ENCODE assay signal across 10 mouse cellular contexts in genomic region chr9:44072599-44072915, GRCm38 (mm10). TPM values are rescaled to one million over a fixed set of nuclear protein-coding genes. Genes with fewer than 3 reads are reported as not detected.
DNase-seq lines count a peak whose midpoint lies in the region; TF ChIP-seq lines count a peak whose summit lies in the region.
"Had no signal": no experiment of that assay in that cellular context is flagged by ENCODE, and none has a peak within 500 bp of the region (broad histone marks: within the 10 kb centered on the region; RNA-seq: fewer than 3 reads in every experiment).

No protein-coding gene starts in this region.

- DNase-seq in layer of hippocampus, adult 2 months (ENCODE audit: low spot score in 2 of 2), result peak in 1 of 2 experiments; percentile 57
- no peak for DNase-seq in layer of hippocampus, postnatal 10 days (ENCODE audit: low spot score in 2 of 2)
- DNase-seq in cerebellum, adult 9-10 months, result peak; percentile 52
- DNase-seq in heart, adult 2 months, result peak; percentile 65 to 77
- peak; percentile 70 for DNase-seq in layer of hippocampus, adult 9-11 months
- no peak for DNase-seq in ovary, postnatal 14 days (ENCODE audit: low spot score)
- no peak for DNase-seq in right cerebral cortex, postnatal 14 days
- DNase-seq in lung, adult 2 months, result no peak

- peak overlapping the region; percentile 20 for H3K9ac ChIP-seq in heart, adult 2 months (ENCODE audit: low read depth, low read length)

- intact Hi-C loops in heart, adult 2 months (cut with DNase I), result loop anchor here (5.0 kb wide), 1 partner anchor 35 kb away; the partner anchor contains the start of gene C1qtnf5

- 0 out of 2 replicates have a peak, but pooled peaks have one; percentile 51 for TF ChIP-seq EP300 in heart, adult 2 months (IDR thresholded peaks at IDR 0.05; ENCODE audit: insufficient read depth, low read depth, low read length)

- TF ChIP-seq POLR2A in heart, adult 2 months (IDR thresholded peaks at IDR 0.05; ENCODE audit: insufficient read depth, low read depth, low read length), result no peak; the same call in 1 of the 2 replicates
- no peak for TF ChIP-seq POLR2A in lung, adult 2 months (IDR thresholded peaks at IDR 0.05; ENCODE audit: borderline replicate concordance, extremely low read depth, low read depth, low read length)

- H3K27me3 ChIP-seq in heart, adult 2 months (ENCODE audit: control insufficient read depth, insufficient read depth, low read length), result no peaks in the 10 kb centered on the region

- peak overlapping the region; percentile 93 for H3K27ac ChIP-seq in layer of hippocampus, adult 2 months
- H3K27ac ChIP-seq in heart, adult 2 months, result peak overlapping the region; percentile 80

- peaks cover 2% of the 10 kb centered on the region; the same call in 1 of the 2 replicates for H3K36me3 ChIP-seq in heart, adult 2 months (ENCODE audit: control insufficient read depth, insufficient read depth, low read length)

- no peaks in the 10 kb centered on the region for H3K79me2 ChIP-seq in heart, adult 2 months (replicated peaks; ENCODE audit: control insufficient read depth, insufficient read depth, low read length)

- H3K4me1 ChIP-seq in heart, adult 2 months (ENCODE audit: control insufficient read depth, insufficient read depth, low read length), result peaks cover 4% of the 10 kb centered on the region; the same call in 1 of the 2 replicates
- no peaks in the 10 kb centered on the region for H3K4me1 ChIP-seq in lung, adult 2 months (ENCODE audit: control insufficient read depth, insufficient read depth, low read length)

- no peak for TF ChIP-seq CTCF in layer of hippocampus, adult 2 months (conservative IDR thresholded peaks at IDR 0.05)
- TF ChIP-seq CTCF in heart, adult 2 months (IDR thresholded peaks at IDR 0.05), result no peak
- TF ChIP-seq CTCF in lung, adult 2 months (IDR thresholded peaks at IDR 0.05; ENCODE audit: insufficient read depth, low read length), result no peak

- peak overlapping the region; percentile 42 for H3K4me3 ChIP-seq in layer of hippocampus, adult 2 months
- peak overlapping the region; percentile 4; the same call in 1 of the 2 replicates for H3K4me3 ChIP-seq in heart, adult 2 months
- H3K4me3 ChIP-seq in lung, adult 2 months (replicated peaks; ENCODE audit: extremely low read depth, low read depth, low read length), result no peak overlapping the region

- 21% methylated on average over 4 of the region's 4 CpGs for WGBS in heart, adult 2 months
- WGBS in lung, adult 2 months, result 41% methylated on average over 4 of the region's 4 CpGs

RNA-seq across cellular contexts. Expression of gene Usp2, which starts 5.7 kb away (rescaled TPM):
- total RNA-seq in layer of hippocampus, adult 2 months (2021), result 10 to 100 TPM; 79.2 to 82.4 TPM
- total RNA-seq in layer of hippocampus, postnatal 10 days (2021), result 10 to 100 TPM; 41.7 to 47.2 TPM
- 100 to 1,000 TPM in 1 of 2 experiments, 10 to 100 TPM in 1; 75.8 to 206 TPM for total RNA-seq in heart, adult 2 months (2021)
- 62.8 and 73.8 TPM in 2 replicates for polyA plus RNA-seq in heart, adult 2 months (2012; rRNA removed)
- 5.7 and 9.2 TPM in 2 replicates for polyA plus RNA-seq in lung, adult 2 months (2012; rRNA removed)

RNA-seq across cellular contexts. Expression of gene Mfrp, which starts 29.0 kb away (rescaled TPM):
- 1 to 10 TPM in 1 of 2 experiments, not detected in 1; 1.3 TPM for total RNA-seq in layer of hippocampus, adult 2 months (2021)
- 1 to 10 TPM in 1 of 2 experiments, not detected in 1; 2.4 TPM for total RNA-seq in layer of hippocampus, postnatal 10 days (2021)
- under 1 TPM in 1 of 2 experiments, not detected in 1; 0.05 TPM for total RNA-seq in heart, adult 2 months (2021)
- polyA plus RNA-seq in heart, adult 2 months (2012; rRNA removed), result 0.04 and 0.12 TPM in 2 replicates
- polyA plus RNA-seq in lung, adult 2 months (2012; rRNA removed), result 0.25 and 0.34 TPM in 2 replicates
- total RNA-seq: MEL had no signal

RNA-seq across cellular contexts. Expression of gene Thy1, which starts 29.4 kb away (rescaled TPM):
- 100 to 1,000 TPM; 854 to 892 TPM for total RNA-seq in layer of hippocampus, adult 2 months (2021)
- 100 to 1,000 TPM; 644 to 646 TPM for total RNA-seq in layer of hippocampus, postnatal 10 days (2021)
- 10 to 100 TPM in 1 of 2 experiments, 1 to 10 TPM in 1; 6.6 to 15.5 TPM for total RNA-seq in heart, adult 2 months (2021)
- 32.3 and 42.7 TPM in 2 replicates for polyA plus RNA-seq in heart, adult 2 months (2012; rRNA removed)
- polyA plus RNA-seq in lung, adult 2 months (2012; rRNA removed), result 22.0 and 34.3 TPM in 2 replicates

RNA-seq across cellular contexts. Expression of gene C1qtnf5, which starts 34.5 kb away (rescaled TPM):
- total RNA-seq in layer of hippocampus, adult 2 months (2021), result 10 to 100 TPM; 12.3 to 14.4 TPM
- total RNA-seq in layer of hippocampus, postnatal 10 days (2021), result 10 to 100 TPM; 16.0 to 17.6 TPM
- total RNA-seq in heart, adult 2 months (2021), result 1 to 10 TPM; 4.8 to 7.6 TPM
- polyA plus RNA-seq in heart, adult 2 months (2012; rRNA removed), result 9.4 and 13.8 TPM in 2 replicates
- 29.0 and 31.0 TPM in 2 replicates for polyA plus RNA-seq in lung, adult 2 months (2012; rRNA removed)

RNA-seq across cellular contexts. Expression of gene Gm49380, which starts 40.7 kb away (rescaled TPM):
- total RNA-seq in layer of hippocampus, adult 2 months (2021), result under 1 TPM; 0.27 to 0.38 TPM
- under 1 TPM in 1 of 2 experiments, not detected in 1; 0.43 TPM for total RNA-seq in layer of hippocampus, postnatal 10 days (2021)
- total RNA-seq in heart, adult 2 months (2021), result under 1 TPM; 0.21 to 0.23 TPM
- polyA plus RNA-seq in heart, adult 2 months (2012; rRNA removed), result not detected in 2 replicates
- polyA plus RNA-seq in lung, adult 2 months (2012; rRNA removed), result 0.27 TPM in 1 of 2 replicates, not detected in the other
- total RNA-seq: MEL had no signal
- polyA plus RNA-seq: limb, embryonic 11.5 days had no signal

Comparison
In these comparisons a context has a peak if more than half of its experiments do, and no peak if none do; other contexts are left out.
1. DNase-seq: peak in cerebellum, adult 9-10 months (single experiment), heart, adult 2 months (2 of 2) and layer of hippocampus, adult 9-11 months (single experiment); none in layer of hippocampus, postnatal 10 days (0 of 2), ovary, postnatal 14 days (single experiment), right cerebral cortex, postnatal 14 days (single experiment) and lung, adult 2 months (single experiment).
2. RNA of gene Thy1, which starts 29.4 kb away (total RNA-seq): 854 to 892 TPM in layer of hippocampus, adult 2 months and 644 to 646 TPM in layer of hippocampus, postnatal 10 days; 6.6 to 15.5 TPM in heart, adult 2 months; every median in the first group is over 10 times any median in the second.